ENCODE assay signal across 13 mouse cellular contexts in the genomic region with DNA sequence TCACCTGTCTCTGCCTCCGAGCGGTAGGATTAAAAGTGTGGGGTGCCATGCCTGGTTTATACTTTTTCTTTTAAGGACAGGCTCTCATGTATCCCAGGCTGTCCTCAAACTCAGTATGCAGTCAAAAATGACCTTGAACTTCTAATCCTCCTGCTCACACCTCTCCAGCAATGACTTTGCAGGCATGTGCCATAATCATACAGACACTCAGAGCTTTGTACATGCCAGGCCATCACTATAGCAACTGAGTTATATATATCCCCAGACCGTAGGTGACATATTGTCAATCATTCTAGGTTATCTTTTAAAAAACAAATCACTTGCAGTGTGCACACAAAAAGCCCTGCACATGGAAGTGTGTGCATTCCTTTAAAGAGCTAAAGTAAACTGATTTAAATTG. TPM values are rescaled to one million over a fixed set of nuclear protein-coding genes. Genes with fewer than 3 reads are reported as not detected.
A peak's percentile ranks its signal among the peaks of the same experiment; 100 is the strongest.
DNase-seq lines count a peak whose midpoint lies in the region; ATAC-seq and TF ChIP-seq lines count a peak whose summit lies in the region.
"Had no signal": no experiment of that assay in that cellular context is flagged by ENCODE, and none has a peak within 500 bp of the region (broad histone marks: within the 10 kb centered on the region; RNA-seq: fewer than 3 reads in every experiment).

No protein-coding gene starts in this region.

- no peaks in the 10 kb centered on the region for H3K36me3 ChIP-seq in embryonic facial prominence, embryonic 14.5 days (ENCODE audit: control insufficient read depth, insufficient read depth, low read length)
- no peaks in the 10 kb centered on the region for H3K36me3 ChIP-seq in embryonic facial prominence, embryonic 10.5 days (replicated peaks)
- H3K36me3 ChIP-seq in stomach, embryonic 15.5 days: no peaks in the 10 kb centered on the region
- H3K36me3 ChIP-seq: forebrain, embryonic 15.5 days; neural tube, embryonic 12.5 days had no signal

- no peak overlapping the region for H3K4me3 ChIP-seq in embryonic facial prominence, embryonic 14.5 days (ENCODE audit: low read depth, low read length)
- no peak overlapping the region for H3K4me3 ChIP-seq in embryonic facial prominence, embryonic 10.5 days
- no peak overlapping the region for H3K4me3 ChIP-seq in layer of hippocampus, adult 2 months
- H3K4me3 ChIP-seq in stomach, embryonic 15.5 days (replicated peaks): no peak overlapping the region
- H3K4me3 ChIP-seq: forebrain, embryonic 15.5 days; neural tube, embryonic 12.5 days had no signal

- 85% methylated on average over 3 of the region's 3 CpGs for WGBS in embryonic facial prominence, embryonic 14.5 days
- WGBS in embryonic facial prominence, embryonic 10.5 days: 91% methylated on average over 3 of the region's 3 CpGs
- 80% methylated on average over 3 of the region's 3 CpGs for WGBS in stomach, embryonic 15.5 days

- no peak overlapping the region for H3K9ac ChIP-seq in embryonic facial prominence, embryonic 14.5 days (ENCODE audit: low read depth, low read length)
- H3K9ac ChIP-seq in stomach, embryonic 15.5 days: no peak overlapping the region
- H3K9ac ChIP-seq: forebrain, embryonic 15.5 days; neural tube, embryonic 12.5 days had no signal

- no peak for TF ChIP-seq CTCF in layer of hippocampus, adult 2 months (conservative IDR thresholded peaks at IDR 0.05)

- H3K4me2 ChIP-seq in embryonic facial prominence, embryonic 14.5 days (ENCODE audit: low read depth, low read length): no peak overlapping the region
- H3K4me2 ChIP-seq in stomach, embryonic 15.5 days: no peak overlapping the region
- H3K4me2 ChIP-seq: forebrain, embryonic 15.5 days; neural tube, embryonic 12.5 days had no signal

- no peak for ATAC-seq in embryonic facial prominence, embryonic 14.5 days (ENCODE audit: low read depth)
- ATAC-seq in common myeloid progenitor, adult 5-6 weeks (replicated peaks; ENCODE audit: low read depth, poor library complexity, severe bottlenecking): peak; percentile 16
- peak; percentile 27; the same call in 1 of the 2 replicates for ATAC-seq in stomach, embryonic 15.5 days (ENCODE audit: insufficient read depth, low FRiP score, low read depth)
- ATAC-seq: forebrain, embryonic 15.5 days; lung, postnatal 0 days; Patski had no signal

- no peak for DNase-seq in embryonic facial prominence, embryonic 14.5 days (ENCODE audit: low spot score)
- no peak for DNase-seq in embryonic facial prominence, embryonic 10.5 days (ENCODE audit: low spot score)
- no peak for DNase-seq in layer of hippocampus, adult 2 months (ENCODE audit: low spot score in 2 of 2)
- no peak for DNase-seq in layer of hippocampus, adult 18-20 months (ENCODE audit: low spot score in 2 of 2)
- no peak for DNase-seq in right cerebral cortex, postnatal 4 days
- DNase-seq in cerebellum, adult 9-11 months: no peak
- DNase-seq: cerebellum, adult 18-20 months had no signal

- H3K27ac ChIP-seq in embryonic facial prominence, embryonic 14.5 days (replicated peaks; ENCODE audit: low read depth, low read length): 0 out of 2 replicates have a peak overlapping the region, but pooled peaks have one; percentile 22
- no peak overlapping the region for H3K27ac ChIP-seq in embryonic facial prominence, embryonic 10.5 days (replicated peaks)
- peak overlapping the region; percentile 46; the same call in 1 of the 2 replicates for H3K27ac ChIP-seq in layer of hippocampus, adult 2 months
- peak overlapping the region; percentile 49; the same call in 1 of the 2 replicates for H3K27ac ChIP-seq in stomach, embryonic 15.5 days
- H3K27ac ChIP-seq: forebrain, embryonic 15.5 days; neural tube, embryonic 12.5 days had no signal

- H3K27me3 ChIP-seq in embryonic facial prominence, embryonic 14.5 days (replicated peaks; ENCODE audit: control insufficient read depth, insufficient read depth, low read length): peaks cover 8% of the 10 kb centered on the region; the same call in 1 of the 2 replicates
- peaks cover 98% of the 10 kb centered on the region for H3K27me3 ChIP-seq in embryonic facial prominence, embryonic 10.5 days (replicated peaks; ENCODE audit: low read depth, poor library complexity, severe bottlenecking)
- H3K27me3 ChIP-seq in stomach, embryonic 15.5 days (replicated peaks): 0 out of 2 replicates have a peak, but pooled peaks cover 3% of the 10 kb centered on the region
- H3K27me3 ChIP-seq: forebrain, embryonic 15.5 days had no signal

- no peaks in the 10 kb centered on the region for H3K4me1 ChIP-seq in embryonic facial prominence, embryonic 14.5 days (ENCODE audit: control insufficient read depth, insufficient read depth, low read length)
- no peaks in the 10 kb centered on the region for H3K4me1 ChIP-seq in embryonic facial prominence, embryonic 10.5 days
- H3K4me1 ChIP-seq in stomach, embryonic 15.5 days: no peaks in the 10 kb centered on the region
- H3K4me1 ChIP-seq: forebrain, embryonic 15.5 days; neural tube, embryonic 12.5 days had no signal

- no peaks in the 10 kb centered on the region for H3K9me3 ChIP-seq in embryonic facial prominence, embryonic 14.5 days (ENCODE audit: control insufficient read depth, low read length)
- no peaks in the 10 kb centered on the region for H3K9me3 ChIP-seq in embryonic facial prominence, embryonic 10.5 days
- no peaks in the 10 kb centered on the region for H3K9me3 ChIP-seq in stomach, embryonic 15.5 days
- H3K9me3 ChIP-seq: forebrain, embryonic 15.5 days; neural tube, embryonic 12.5 days had no signal

RNA-seq across cellular contexts. Expression of a gene that starts 29.6 kb away (rescaled TPM):
- 2,773 and 2,890 TPM in 2 replicates for polyA plus RNA-seq in embryonic facial prominence, embryonic 14.5 days (2014; fragmentation: Nextera tagmentation; extraction: Ambion mirVana)
- 2,138 and 2,201 TPM in 2 replicates for polyA plus RNA-seq in embryonic facial prominence, embryonic 10.5 days (2016; fragmentation: Nextera tagmentation; extraction: Ambion mirVana)
- total RNA-seq in layer of hippocampus, adult 2 months (2021): 1,000 to 10,000 TPM; 1,652 to 1,714 TPM
- 1,000 to 10,000 TPM; 1,626 to 1,851 TPM for total RNA-seq in layer of hippocampus, adult 18-20 months (2021)
- total RNA-seq in common myeloid progenitor, adult 5-6 weeks (2017): 1,342 and 1,379 TPM in 2 replicates
- 4,879 and 5,002 TPM in 2 replicates for polyA plus RNA-seq in stomach, embryonic 15.5 days (2015; fragmentation: Nextera tagmentation; extraction: Ambion mirVana)
